Mouse (Mus musculus): ENCODE results near the gene Gab1. TPM values are rescaled to one million over a fixed set of nuclear protein-coding genes. Genes with fewer than 3 reads are reported as not detected.

Gab1 gene
- polyA plus RNA-seq, 1 experiment from 2014 or later, result 14.9 TPM

DNA sequence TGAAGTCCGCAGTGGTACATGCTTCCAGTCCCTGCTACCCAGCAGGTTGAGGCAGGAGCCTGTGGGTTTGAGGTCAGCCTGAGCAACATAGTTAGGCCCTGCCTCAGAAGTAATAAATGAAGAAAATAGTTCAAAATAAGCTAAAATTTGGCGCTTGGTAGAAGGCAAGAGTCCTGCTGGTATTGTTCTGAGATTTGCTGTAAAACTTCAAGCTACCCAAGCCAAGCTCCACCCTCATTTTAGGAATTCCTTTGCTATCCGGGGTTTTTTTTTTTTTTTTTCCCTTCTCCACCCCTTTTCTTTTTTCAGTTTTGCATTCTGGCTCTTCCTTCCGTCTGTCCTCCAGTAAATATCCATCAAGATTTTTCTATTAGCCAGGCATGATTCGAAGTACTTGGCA lies 15.7 kb upstream of the Gab1 start:
- H3K4me2 ChIP-seq (ENCODE audit: low read length), result no peak overlapping the region
- WGBS, result 65% methylated on average over 5 of the region's 5 CpGs
- H3K4me1 ChIP-seq (replicated peaks; ENCODE audit: insufficient read depth, low read length), result 0 out of 2 replicates have a peak, but pooled peaks cover 3% of the 10 kb centered on the region
- H3K9ac ChIP-seq (ENCODE audit: low read depth, low read length), result no peak overlapping the region
- no peak for ATAC-seq (replicated peaks; ENCODE audit: low FRiP score, low read depth)
- no peaks in the 10 kb centered on the region for H3K36me3 ChIP-seq (ENCODE audit: insufficient read depth, low read length)
- H3K27me3 ChIP-seq (ENCODE audit: insufficient read depth, low read length), result no peaks in the 10 kb centered on the region
- H3K4me3 ChIP-seq (replicated peaks; ENCODE audit: low read depth, low read length), result no peak overlapping the region
- no peak for TF ChIP-seq CTCF (IDR thresholded peaks at IDR 0.05; ENCODE audit: low read depth)
- H3K9me3 ChIP-seq (replicated peaks; ENCODE audit: low read length), result no peaks in the 10 kb centered on the region
- peak; percentile 68 for DNase-seq (ENCODE audit: low spot score)
- H3K27ac ChIP-seq, result peak overlapping the region; percentile 31; the same call in 1 of the 2 replicates

DNA sequence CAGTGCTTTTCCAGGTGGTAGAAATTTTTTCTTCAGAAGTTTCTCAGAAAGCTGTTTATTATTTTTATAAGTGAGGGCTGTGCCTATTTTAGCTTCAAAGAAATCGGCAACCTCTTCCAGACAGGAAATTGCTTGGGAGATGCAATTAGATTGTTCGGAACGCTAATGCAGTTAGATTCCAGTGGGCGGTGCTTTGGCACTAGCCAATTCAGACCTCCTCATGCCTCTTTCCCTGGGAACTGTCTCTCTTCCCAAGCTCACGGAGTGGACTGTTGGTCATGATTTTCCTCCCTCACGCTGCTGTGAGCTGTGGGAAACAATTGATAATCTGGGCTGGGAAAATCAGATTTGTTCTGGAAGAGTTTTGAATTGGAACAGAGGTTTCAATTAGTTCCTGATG lies 15.1 kb upstream of the Gab1 start:
- TF ChIP-seq CTCF (IDR thresholded peaks at IDR 0.05; ENCODE audit: low read depth), result peak; percentile 38; the same call in 1 of the 2 replicates
- no peak for ATAC-seq (replicated peaks; ENCODE audit: low FRiP score, low read depth)

DNA sequence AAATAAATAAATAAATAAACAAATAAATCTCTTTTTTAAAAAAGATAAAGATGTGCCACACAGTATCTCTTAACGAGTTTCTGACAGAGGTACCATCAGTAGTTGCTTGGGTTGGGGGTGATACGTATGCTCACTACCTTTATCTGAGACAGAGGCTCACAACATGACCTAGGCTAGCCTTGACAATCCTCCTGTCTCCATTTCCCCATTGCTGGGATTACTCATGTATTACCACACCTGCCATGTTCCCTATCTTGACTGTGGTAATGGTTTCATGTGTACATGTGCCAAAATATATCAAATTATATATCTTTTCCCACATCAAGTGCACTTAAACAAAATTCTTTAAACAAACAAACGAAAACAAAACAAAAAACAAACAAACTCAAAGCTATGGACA lies 14.2 kb upstream of the Gab1 start:
- Histone ChIP-seq H3K36me3 (ENCODE audit: insufficient read depth, low read length) (no peaks in the 10 kb centered on the region), H3K4me2 (ENCODE audit: low read length) (no peak overlapping the region), H3K4me3 (replicated peaks; ENCODE audit: low read depth, low read length) (no peak overlapping the region), H3K4me1 (replicated peaks; ENCODE audit: insufficient read depth, low read length) (0 out of 2 replicates have a peak, but pooled peaks cover 3% of the 10 kb centered on the region), H3K27ac (no peak overlapping the region), H3K9me3 (replicated peaks; ENCODE audit: low read length) (no peaks in the 10 kb centered on the region), H3K9ac (ENCODE audit: low read depth, low read length) (no peak overlapping the region), H3K27me3 (ENCODE audit: insufficient read depth, low read length) (no peaks in the 10 kb centered on the region)
- no peak for ATAC-seq (replicated peaks; ENCODE audit: low FRiP score, low read depth)
- no peak for DNase-seq (ENCODE audit: low spot score)
- WGBS, result 89% methylated on average over 3 of the region's 3 CpGs
- TF ChIP-seq CTCF (IDR thresholded peaks at IDR 0.05; ENCODE audit: low read depth), result no peak

More for the DNA sequence above, 15.1 kb upstream of the Gab1 start:
- DNase-seq (ENCODE audit: low spot score), result peak; percentile 85
- WGBS, result 6% methylated on average over 6 of the region's 6 CpGs
- peak overlapping the region; percentile 38 for H3K4me2 ChIP-seq (ENCODE audit: low read length)
- no peak overlapping the region for H3K9ac ChIP-seq (ENCODE audit: low read depth, low read length)
- H3K36me3 ChIP-seq (ENCODE audit: insufficient read depth, low read length), result no peaks in the 10 kb centered on the region
- H3K4me3 ChIP-seq (replicated peaks; ENCODE audit: low read depth, low read length), result no peak overlapping the region
- H3K27ac ChIP-seq, result peak overlapping the region; percentile 38
- no peaks in the 10 kb centered on the region for H3K9me3 ChIP-seq (replicated peaks; ENCODE audit: low read length)
- no peaks in the 10 kb centered on the region for H3K27me3 ChIP-seq (ENCODE audit: insufficient read depth, low read length)
- 0 out of 2 replicates have a peak, but pooled peaks cover 3% of the 10 kb centered on the region for H3K4me1 ChIP-seq (replicated peaks; ENCODE audit: insufficient read depth, low read length)

DNA sequence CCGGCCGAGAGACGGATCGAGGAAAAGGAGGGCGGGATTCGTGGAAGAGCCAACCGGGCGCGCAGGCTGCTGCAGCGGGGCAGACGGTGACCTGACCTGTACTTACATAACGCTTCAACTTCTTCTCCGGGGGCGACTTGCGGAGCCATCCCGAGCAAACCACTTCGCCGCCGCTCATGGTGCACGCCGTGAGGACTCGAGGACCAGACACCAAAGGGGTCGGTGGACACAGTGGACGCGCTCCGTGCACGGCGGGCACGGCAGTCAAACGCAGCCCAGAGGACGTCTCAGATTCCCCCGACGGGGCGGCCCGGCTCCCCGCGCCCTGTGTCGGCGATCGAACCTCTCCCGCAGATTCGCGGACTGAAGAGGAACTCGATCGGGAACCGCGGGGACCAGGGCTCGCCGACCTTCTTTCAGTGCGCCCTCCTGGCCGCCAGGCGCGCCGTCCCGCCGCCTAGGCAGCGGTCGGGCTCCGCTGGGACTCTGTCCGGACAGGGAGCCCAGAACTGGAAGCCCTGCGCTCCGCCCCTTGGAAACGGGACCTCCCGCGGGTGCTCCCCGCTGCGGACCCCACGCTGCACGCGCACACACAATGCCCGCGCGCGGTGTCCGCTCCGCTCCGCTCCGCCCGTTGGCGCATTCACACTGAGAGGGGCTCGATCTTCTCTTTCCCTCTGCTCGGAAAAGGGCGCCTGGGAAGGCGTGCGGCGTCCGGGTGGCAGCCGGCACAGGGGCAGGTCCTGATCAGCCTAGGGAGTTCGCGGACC lies 708 bp downstream of the Gab1 start:
- Histone ChIP-seq H3K4me2 (ENCODE audit: low read length) (peak overlapping the region; percentile 70), H3K27ac (peak overlapping the region; percentile 99), H3K4me3 (replicated peaks; ENCODE audit: low read depth, low read length) (peak overlapping the region; percentile 81), H3K4me1 (replicated peaks; ENCODE audit: insufficient read depth, low read length) (peaks cover 9% of the 10 kb centered on the region; the same call in 1 of the 2 replicates), H3K27me3 (ENCODE audit: insufficient read depth, low read length) (no peaks in the 10 kb centered on the region), H3K36me3 (ENCODE audit: insufficient read depth, low read length) (no peaks in the 10 kb centered on the region), H3K9me3 (replicated peaks; ENCODE audit: low read length) (no peaks in the 10 kb centered on the region), H3K9ac (ENCODE audit: low read depth, low read length) (peak overlapping the region; percentile 94)
- peak; percentile 54 for TF ChIP-seq CTCF (IDR thresholded peaks at IDR 0.05; ENCODE audit: low read depth)
- DNase-seq (ENCODE audit: low spot score) (peak; percentile 89), ATAC-seq (replicated peaks; ENCODE audit: low FRiP score, low read depth) (peak; percentile 73)
- WGBS, result under 1% methylated on average over 90 of the region's 90 CpGs

DNA sequence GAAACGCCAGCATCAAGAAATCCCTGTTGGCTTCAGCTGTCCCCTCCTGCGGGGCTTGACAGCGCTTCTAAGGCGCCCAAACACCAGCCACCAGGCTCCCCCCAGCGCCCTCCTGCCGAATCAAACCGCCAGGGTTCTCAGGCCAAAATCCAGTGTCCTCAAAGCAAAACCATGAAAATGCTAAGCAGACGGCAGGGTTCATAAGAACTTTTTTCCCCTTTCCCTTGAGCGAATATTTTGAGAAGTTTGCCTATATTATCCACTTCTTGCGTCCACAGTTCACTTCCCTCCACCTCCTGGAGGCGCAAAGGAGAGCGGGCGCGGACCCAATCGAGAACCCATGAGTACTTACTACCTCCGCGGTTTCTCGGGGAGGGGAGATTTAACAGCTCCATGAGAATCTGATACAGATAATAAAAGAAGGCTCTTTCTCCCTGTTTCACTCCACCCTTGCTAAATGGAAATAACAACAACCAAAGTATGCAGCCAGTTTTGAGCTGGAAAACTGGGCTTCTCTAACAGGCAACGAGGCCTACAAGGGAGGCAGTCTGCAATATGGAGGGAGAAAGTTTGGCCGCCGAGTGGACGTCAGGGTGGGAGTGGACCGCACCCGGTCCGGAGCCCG lies 1.4 kb downstream of the Gab1 start:
- no peak for ATAC-seq (replicated peaks; ENCODE audit: low FRiP score, low read depth)
- Histone ChIP-seq H3K9ac (ENCODE audit: low read depth, low read length) (peak overlapping the region; percentile 94), H3K4me1 (replicated peaks; ENCODE audit: insufficient read depth, low read length) (peaks cover 12% of the 10 kb centered on the region; the same call in 1 of the 2 replicates), H3K36me3 (ENCODE audit: insufficient read depth, low read length) (no peaks in the 10 kb centered on the region), H3K27ac (peak overlapping the region; percentile 99), H3K4me3 (replicated peaks; ENCODE audit: low read depth, low read length) (peak overlapping the region; percentile 81), H3K4me2 (ENCODE audit: low read length) (peak overlapping the region; percentile 70), H3K9me3 (replicated peaks; ENCODE audit: low read length) (no peaks in the 10 kb centered on the region), H3K27me3 (ENCODE audit: insufficient read depth, low read length) (no peaks in the 10 kb centered on the region)
- peak; percentile 85 for DNase-seq (ENCODE audit: low spot score)
- TF ChIP-seq CTCF (IDR thresholded peaks at IDR 0.05; ENCODE audit: low read depth), result peak; percentile 62
- under 1% methylated on average over 26 of the region's 26 CpGs for WGBS

DNA sequence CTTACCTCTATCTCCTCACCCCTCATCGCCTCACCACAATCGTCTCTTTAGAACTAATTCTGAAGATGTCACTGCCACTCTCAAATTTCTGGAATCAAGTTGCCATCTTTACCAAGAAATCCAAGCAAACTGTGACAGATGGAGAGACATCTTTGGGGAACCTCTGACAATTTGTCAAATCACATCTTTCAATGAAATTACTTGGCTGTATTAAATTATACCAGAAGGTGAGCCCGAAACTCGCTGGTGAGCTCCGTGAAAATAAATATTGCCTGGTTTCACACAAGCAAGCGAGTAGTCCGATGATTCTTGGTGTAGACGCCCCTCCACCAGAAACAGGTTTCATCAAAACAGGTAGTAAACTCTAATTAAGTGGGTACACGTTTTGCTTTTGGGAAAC lies 2.2 kb downstream of the Gab1 start:
- Histone ChIP-seq H3K27me3 (ENCODE audit: insufficient read depth, low read length) (no peaks in the 10 kb centered on the region), H3K27ac (no peak overlapping the region), H3K36me3 (ENCODE audit: insufficient read depth, low read length) (no peaks in the 10 kb centered on the region), H3K4me3 (replicated peaks; ENCODE audit: low read depth, low read length) (peak overlapping the region; percentile 81), H3K9ac (ENCODE audit: low read depth, low read length) (peak overlapping the region; percentile 94; the same call in 1 of the 2 replicates), H3K4me2 (ENCODE audit: low read length) (peak overlapping the region; percentile 70), H3K9me3 (replicated peaks; ENCODE audit: low read length) (no peaks in the 10 kb centered on the region), H3K4me1 (replicated peaks; ENCODE audit: insufficient read depth, low read length) (peaks cover 12% of the 10 kb centered on the region; the same call in 1 of the 2 replicates)
- ATAC-seq (replicated peaks; ENCODE audit: low FRiP score, low read depth) (no peak), DNase-seq (ENCODE audit: low spot score) (no peak)
- WGBS, result 32% methylated on average over 9 of the region's 9 CpGs
- no peak for TF ChIP-seq CTCF (IDR thresholded peaks at IDR 0.05; ENCODE audit: low read depth)

Measured in kidney, postnatal 0 days (tissue).